Mouse (Mus musculus) testis, adult 2 months (tissue): ENCODE measurements around the gene Kalrn.

Source experiments
- CTCF ChIP-seq: fragments of 200-500 bp; IDR thresholded peaks from 2 replicates; pipeline ENCODE4 v1.5.1; 2012; ENCODE audit warnings: low read depth, mild to moderate bottlenecking, inconsistent platforms, low read length, moderate library complexity; ENCODE audit not compliant: control insufficient read depth, insufficient read depth, insufficient replicate concordance
- POLR2A ChIP-seq: fragments of 200-500 bp; IDR thresholded peaks from 2 replicates; pipeline ENCODE4 v1.6.1; 2012; ENCODE audit warnings: low read depth, mild to moderate bottlenecking, inconsistent platforms, low read length, moderate library complexity; ENCODE audit not compliant: control insufficient read depth

DNA sequence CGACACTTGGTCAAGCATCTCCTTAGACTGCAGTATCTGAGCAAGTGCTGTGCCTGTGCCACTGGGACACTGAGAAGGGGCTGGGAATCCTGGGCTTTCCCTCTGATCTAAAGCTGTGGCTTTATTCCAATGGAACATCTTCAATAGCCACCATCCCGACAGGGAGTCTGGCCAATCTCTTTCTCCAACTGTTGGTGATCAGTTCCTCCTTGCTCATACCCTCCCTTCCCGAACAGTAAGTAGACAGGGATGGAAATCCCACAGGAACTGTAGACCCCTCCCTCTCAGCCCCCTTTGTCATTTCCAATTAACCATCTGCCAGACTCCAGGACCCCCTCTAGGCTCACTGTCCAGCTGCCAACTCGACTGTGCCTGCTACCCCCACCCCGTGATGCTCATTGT is 11.6 kb downstream of the Kalrn start:
- TF ChIP-seq POLR2A (no peak), CTCF (no peak)
